Mouse (Mus musculus): ENCODE data around the gene Nova1. TPM values are rescaled to one million over a fixed set of nuclear protein-coding genes. Genes with fewer than 3 reads are reported as not detected.

Nova1 gene
- 5.0 TPM for polyA plus RNA-seq (2021)

DNA sequence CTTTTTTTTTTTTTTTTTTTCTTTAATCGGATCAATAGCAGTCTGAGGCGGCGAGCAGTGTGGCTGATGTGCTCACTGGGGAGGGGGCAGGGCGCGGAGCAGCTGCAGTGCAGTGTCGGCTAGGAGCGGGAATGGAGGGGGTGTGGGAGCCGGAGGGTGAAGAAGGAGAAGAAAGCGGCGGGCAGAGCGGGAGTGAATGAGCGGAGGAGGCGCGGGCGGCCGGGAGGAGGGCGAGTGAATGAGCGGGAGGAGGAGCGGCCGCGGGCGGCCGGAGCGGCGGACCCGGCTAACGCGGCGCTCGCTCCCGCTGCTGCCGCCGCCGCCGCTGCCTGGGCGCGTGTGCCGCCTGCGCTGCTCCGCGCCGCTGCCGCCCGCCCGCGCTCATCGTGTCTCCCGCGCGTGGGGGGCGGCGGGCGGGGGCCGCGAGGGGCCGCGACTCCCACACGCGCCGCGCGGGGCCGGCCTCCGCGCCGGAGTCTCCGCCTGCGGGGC, at the start of gene Nova1:
Nova1 (minus strand) TSS at position 74 of the 492 bp plus-strand sequence.
- in situ Hi-C loops (cut with MboI; ENCODE audit: low pct_unique_long_range_greater_than_20kb): loop anchor here (25.0 kb wide), 1 partner anchor 882 kb away; no protein-coding TSS in a partner anchor
- ATAC-seq: peak; percentile 83
- H3K27me3 ChIP-seq: peaks cover 8% of the 10 kb centered on the region
- CTCF ChIA-PET: no interaction called here
- TF ChIP-seq CTCF (IDR thresholded peaks at IDR 0.05): no peak
- DNase-seq (ENCODE audit: low read depth, low spot score): no peak
- POLR2A ChIA-PET: interaction anchor here (0.7 kb wide), 1 partner anchor 13 kb away, joined by 3 read pairs; no protein-coding TSS in a partner anchor

DNA sequence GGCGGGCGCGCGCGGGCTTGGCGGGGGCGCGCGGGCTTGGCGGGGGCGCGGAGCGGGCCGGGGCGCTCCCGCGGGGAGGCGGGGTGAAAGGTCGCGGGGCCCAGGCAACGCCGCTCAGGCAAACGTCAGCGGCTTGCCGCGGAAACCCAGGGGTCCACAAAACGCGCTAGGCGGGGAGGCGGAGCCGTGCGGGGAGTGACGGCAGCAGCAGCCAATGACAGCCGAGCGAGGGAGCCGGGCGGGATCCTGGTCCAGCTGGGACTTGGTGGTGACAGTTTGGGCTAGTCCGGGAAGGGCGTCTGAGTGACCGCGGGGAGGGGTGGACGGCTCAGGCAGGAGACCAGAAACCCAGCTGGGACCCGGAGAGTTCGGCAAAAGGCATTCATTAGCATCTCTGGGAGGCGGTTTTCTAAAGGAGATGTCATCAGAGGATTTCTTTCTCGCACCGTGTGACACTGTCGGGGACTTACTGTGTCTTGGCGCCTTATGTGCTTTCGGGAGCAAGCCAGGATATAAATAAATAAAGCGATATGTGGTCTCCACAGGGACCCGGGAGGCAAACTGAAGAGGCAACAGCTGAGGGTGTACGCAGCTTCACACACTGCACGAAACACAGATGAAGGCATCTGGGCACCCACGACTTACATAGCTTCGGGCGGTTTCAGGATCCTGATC, 756 bp upstream of the Nova1 start:
- CTCF ChIA-PET: no interaction called here
- no peak for DNase-seq (ENCODE audit: low read depth, low spot score)
- in situ Hi-C loops (cut with MboI; ENCODE audit: low pct_unique_long_range_greater_than_20kb): loop anchor here (25.0 kb wide), 1 partner anchor 882 kb away; no protein-coding TSS in a partner anchor
- peaks cover 11% of the 10 kb centered on the region for H3K27me3 ChIP-seq
- POLR2A ChIA-PET: no interaction called here
- peak; percentile 93 for ATAC-seq
- no peak for TF ChIP-seq CTCF (IDR thresholded peaks at IDR 0.05)

DNA sequence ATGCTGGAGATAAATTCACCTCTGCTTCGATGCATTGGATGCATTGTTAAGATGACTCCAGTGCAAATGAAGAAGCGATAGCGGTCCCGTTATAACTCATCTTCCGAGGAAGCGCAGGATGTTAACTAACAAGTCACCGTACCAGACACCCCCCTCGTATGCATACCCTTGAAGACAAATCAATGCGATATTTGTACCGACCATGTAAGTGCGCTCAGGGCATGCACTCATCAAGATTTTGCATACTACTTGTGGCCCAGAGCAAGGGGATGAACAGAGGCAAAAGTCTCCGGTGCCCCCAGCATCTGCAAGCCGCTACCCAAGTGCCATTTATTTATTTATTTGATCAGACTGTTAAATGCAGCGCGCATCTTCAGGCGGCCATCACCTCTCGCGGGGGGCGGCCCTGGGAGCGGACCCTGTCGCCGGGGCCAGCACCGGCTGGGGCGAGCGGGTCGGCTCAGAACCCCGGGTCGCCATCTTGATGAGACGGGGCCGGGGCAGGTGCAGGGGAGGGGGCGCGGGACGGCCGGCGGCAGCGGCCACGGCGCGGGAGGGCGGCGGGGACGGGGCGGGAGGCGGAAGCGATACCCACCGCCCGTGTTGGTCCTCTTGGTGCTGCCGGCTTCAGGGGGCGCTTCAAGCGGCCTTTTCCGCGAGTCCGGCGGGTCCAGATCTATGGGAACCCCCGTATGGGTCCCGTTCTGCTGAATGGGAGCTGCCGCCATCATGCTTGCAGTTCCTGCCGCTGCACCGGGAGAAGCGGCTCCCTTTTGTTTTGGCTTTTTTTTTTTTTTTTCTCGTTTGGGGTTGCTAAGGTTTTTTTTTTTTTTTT, 491 bp downstream of the Nova1 start:
- ATAC-seq (no peak), DNase-seq (ENCODE audit: low read depth, low spot score) (no peak)
- in situ Hi-C loops (cut with MboI; ENCODE audit: low pct_unique_long_range_greater_than_20kb): loop anchor here (25.0 kb wide), 1 partner anchor 881 kb away; no protein-coding TSS in a partner anchor
- TF ChIP-seq CTCF (IDR thresholded peaks at IDR 0.05): no peak
- peaks cover 8% of the 10 kb centered on the region for H3K27me3 ChIP-seq
- ChIA-PET CTCF (no interaction called here), POLR2A (interaction anchor here (0.7 kb wide), 1 partner anchor 13 kb away, joined by 3 read pairs; no protein-coding TSS in a partner anchor)

DNA sequence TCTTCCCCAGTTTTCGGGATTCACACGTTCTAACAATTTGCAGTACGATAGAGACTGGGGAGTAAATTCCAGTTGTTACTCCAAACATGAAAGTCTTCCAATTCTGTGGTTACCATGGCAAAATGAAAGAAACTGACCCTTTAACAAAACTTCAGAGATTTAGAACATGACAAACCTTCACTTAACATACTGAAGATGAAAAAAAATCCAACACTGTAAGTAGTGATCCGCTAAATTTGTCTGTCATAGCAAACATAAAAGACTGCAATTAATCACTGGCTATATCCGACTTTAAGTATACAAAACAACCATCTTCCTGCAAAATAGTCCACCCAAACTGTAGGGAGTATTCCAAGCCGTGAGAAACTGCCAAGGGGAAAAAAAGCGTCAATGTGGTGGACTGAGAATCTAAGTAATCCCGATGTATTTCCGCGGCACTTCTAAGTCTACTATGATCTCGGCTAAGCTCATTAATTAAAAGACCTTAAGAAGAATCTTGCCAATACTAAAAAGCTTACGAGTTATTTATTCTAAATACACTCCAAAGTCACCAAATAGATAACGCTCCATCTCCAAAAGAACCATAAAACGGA, 1.4 kb downstream of the Nova1 start:
- ATAC-seq: no peak
- ChIA-PET POLR2A (no interaction called here), CTCF (interaction anchor here (0.6 kb wide), 1 partner anchor 289 kb away, joined by 3 read pairs; no protein-coding TSS in a partner anchor)
- in situ Hi-C loops (cut with MboI; ENCODE audit: low pct_unique_long_range_greater_than_20kb): loop anchor here (25.0 kb wide), 1 partner anchor 880 kb away; no protein-coding TSS in a partner anchor
- peaks cover 4% of the 10 kb centered on the region for H3K27me3 ChIP-seq
- DNase-seq (ENCODE audit: low read depth, low spot score): no peak
- no peak for TF ChIP-seq CTCF (IDR thresholded peaks at IDR 0.05)

DNA sequence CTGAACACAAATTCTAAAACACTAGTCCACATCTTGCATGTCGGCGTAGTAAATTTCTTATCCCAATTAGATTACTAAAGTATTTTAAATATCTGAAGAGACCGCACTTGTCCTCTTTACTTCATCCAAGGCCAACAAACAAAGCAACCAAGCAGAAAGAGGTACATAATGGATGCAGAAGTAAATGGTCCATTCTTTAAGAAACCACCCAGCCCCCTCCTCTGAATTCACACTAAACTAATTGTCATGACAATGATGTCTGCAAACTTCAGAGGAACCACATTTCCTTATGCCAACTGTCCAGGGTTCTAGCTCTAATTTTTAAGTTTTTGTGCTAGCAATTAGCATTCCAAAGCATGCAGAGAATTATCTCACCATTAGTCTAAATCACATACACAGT, 2.4 kb downstream of the Nova1 start:
- peaks cover 3% of the 10 kb centered on the region for H3K27me3 ChIP-seq
- POLR2A ChIA-PET: no interaction called here
- no peak for ATAC-seq
- no peak for TF ChIP-seq CTCF (IDR thresholded peaks at IDR 0.05)
- in situ Hi-C loops (cut with MboI; ENCODE audit: low pct_unique_long_range_greater_than_20kb): loop anchor here (25.0 kb wide), 1 partner anchor 879 kb away; no protein-coding TSS in a partner anchor
- CTCF ChIA-PET: no interaction called here
- no peak for DNase-seq (ENCODE audit: low read depth, low spot score)

- CTCF ChIA-PET: no interaction called here
- TF ChIP-seq CTCF (IDR thresholded peaks at IDR 0.05): no peak
- POLR2A ChIA-PET: no interaction called here
- H3K27me3 ChIP-seq: no peaks in the 10 kb centered on the region
- in situ Hi-C loops (cut with MboI; ENCODE audit: low pct_unique_long_range_greater_than_20kb): loop anchor here (25.0 kb wide), 1 partner anchor 878 kb away; no protein-coding TSS in a partner anchor
- DNase-seq (ENCODE audit: low read depth, low spot score) (no peak), ATAC-seq (no peak)
Measured at GRCm38 (mm10) chr12:46815697-46816096, 3.0 kb downstream of the Nova1 start.

DNA sequence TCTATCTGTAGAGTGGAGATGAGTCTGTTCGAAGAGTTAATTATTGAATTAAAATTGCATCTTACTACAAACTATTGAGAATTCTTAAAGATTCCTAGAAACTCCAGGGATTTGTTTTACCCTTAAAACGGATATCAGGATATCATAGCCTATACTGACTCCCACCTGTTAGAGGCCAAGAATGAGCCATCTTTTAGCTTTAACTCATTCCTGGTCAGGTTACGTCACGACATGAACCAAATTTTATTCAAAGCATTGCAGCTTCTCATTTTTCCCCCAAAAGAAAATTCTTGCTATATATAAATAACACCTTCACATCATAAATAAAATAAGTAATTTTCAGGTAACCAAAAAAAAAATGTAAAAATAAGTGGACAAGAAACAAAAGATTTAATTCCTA, 3.9 kb downstream of the Nova1 start:
- in situ Hi-C loops (cut with MboI; ENCODE audit: low pct_unique_long_range_greater_than_20kb): loop anchor here (25.0 kb wide), 1 partner anchor 878 kb away; no protein-coding TSS in a partner anchor
- no peak for ATAC-seq
- TF ChIP-seq CTCF (IDR thresholded peaks at IDR 0.05): no peak
- CTCF ChIA-PET: no interaction called here
- POLR2A ChIA-PET: no interaction called here
- no peak for DNase-seq (ENCODE audit: low read depth, low spot score)
- no peaks in the 10 kb centered on the region for H3K27me3 ChIP-seq

- CTCF ChIA-PET: no interaction called here
- no peak for TF ChIP-seq CTCF (IDR thresholded peaks at IDR 0.05)
- peak; percentile 31 for ATAC-seq
Measured at GRCm38 (mm10) chr12:46801311-46801710, 17.4 kb downstream of the Nova1 start.

GRCm38 (mm10) chr12:46782301-46783280, 36.1 kb downstream of the Nova1 start:
- ATAC-seq (no peak), DNase-seq (ENCODE audit: low read depth, low spot score) (no peak)
- in situ Hi-C loops (cut with MboI; ENCODE audit: low pct_unique_long_range_greater_than_20kb): no loop called here
- no peaks in the 10 kb centered on the region for H3K27me3 ChIP-seq
- no peak for TF ChIP-seq CTCF (IDR thresholded peaks at IDR 0.05)
- POLR2A ChIA-PET: no interaction called here
- CTCF ChIA-PET: no interaction called here

More at GRCm38 (mm10) chr12:46801311-46801710, 17.4 kb downstream of the Nova1 start:
- H3K27me3 ChIP-seq: no peaks in the 10 kb centered on the region
- DNase-seq (ENCODE audit: low read depth, low spot score): no peak
- POLR2A ChIA-PET: no interaction called here
- in situ Hi-C loops (cut with MboI; ENCODE audit: low pct_unique_long_range_greater_than_20kb): loop anchor here (25.0 kb wide), 1 partner anchor 864 kb away; no protein-coding TSS in a partner anchor

Measured in Patski (cell line).